Mouse (Mus musculus): ENCODE measurements at regions not wholly inside any gene's neighbourhood (a gene's known extent, or its start where the extent isn't known, plus 50 kb on each side); places are given as distances from the start of the nearest gene placed in this dataset.

GRCm38 (mm10) chr1:35953721-35954120 is 114.5 kb upstream of the Hs6st1 start:
- H3K4me3 ChIP-seq (ENCODE audit: low read length) = no peak overlapping the region
- WGBS = 86% methylated on average over 4 of the region's 4 CpGs
- H3K27ac ChIP-seq (ENCODE audit: low read length) = no peak overlapping the region
- no peaks in the 10 kb centered on the region for H3K9me3 ChIP-seq (ENCODE audit: control insufficient read depth, low read length)
- no peak overlapping the region for H3K4me2 ChIP-seq (ENCODE audit: low read depth, low read length)
- H3K4me1 ChIP-seq (ENCODE audit: control insufficient read depth, insufficient read depth, low read length) = no peaks in the 10 kb centered on the region
- H3K36me3 ChIP-seq (ENCODE audit: control insufficient read depth, insufficient read depth, low read length) = no peaks in the 10 kb centered on the region
- H3K9ac ChIP-seq (ENCODE audit: low read depth, low read length) = no peak overlapping the region
- H3K27me3 ChIP-seq (replicated peaks; ENCODE audit: control insufficient read depth, insufficient read depth, low read length) = no peaks in the 10 kb centered on the region
- ATAC-seq = no peak

- Histone ChIP-seq H3K4me2 (ENCODE audit: low read depth, low read length) (no peak overlapping the region), H3K9me3 (ENCODE audit: control insufficient read depth, low read length) (no peaks in the 10 kb centered on the region), H3K27me3 (replicated peaks; ENCODE audit: control insufficient read depth, insufficient read depth, low read length) (no peaks in the 10 kb centered on the region), H3K27ac (ENCODE audit: low read length) (no peak overlapping the region), H3K9ac (ENCODE audit: low read depth, low read length) (no peak overlapping the region), H3K4me1 (ENCODE audit: control insufficient read depth, insufficient read depth, low read length) (no peaks in the 10 kb centered on the region), H3K36me3 (ENCODE audit: control insufficient read depth, insufficient read depth, low read length) (no peaks in the 10 kb centered on the region), H3K4me3 (ENCODE audit: low read length) (no peak overlapping the region)
- 71% methylated on average over 8 of the region's 8 CpGs for WGBS
- ATAC-seq = no peak
Measured at GRCm38 (mm10) chr1:35957425-35958372, 110.5 kb upstream of the Hs6st1 start.

GRCm38 (mm10) chr1:35959729-35960128 is 108.5 kb upstream of the Hs6st1 start:
- ATAC-seq = no peak
- no peaks in the 10 kb centered on the region for H3K4me1 ChIP-seq (ENCODE audit: control insufficient read depth, insufficient read depth, low read length)
- H3K9me3 ChIP-seq (ENCODE audit: control insufficient read depth, low read length) = no peaks in the 10 kb centered on the region
- no peak overlapping the region for H3K4me2 ChIP-seq (ENCODE audit: low read depth, low read length)
- no peak overlapping the region for H3K27ac ChIP-seq (ENCODE audit: low read length)
- WGBS = 87% methylated on average over 4 of the region's 4 CpGs
- no peaks in the 10 kb centered on the region for H3K36me3 ChIP-seq (ENCODE audit: control insufficient read depth, insufficient read depth, low read length)
- no peaks in the 10 kb centered on the region for H3K27me3 ChIP-seq (replicated peaks; ENCODE audit: control insufficient read depth, insufficient read depth, low read length)
- H3K4me3 ChIP-seq (ENCODE audit: low read length) = no peak overlapping the region
- H3K9ac ChIP-seq (ENCODE audit: low read depth, low read length) = no peak overlapping the region

- no peaks in the 10 kb centered on the region for H3K36me3 ChIP-seq (ENCODE audit: control insufficient read depth, insufficient read depth, low read length)
- H3K4me1 ChIP-seq (ENCODE audit: control insufficient read depth, insufficient read depth, low read length) = no peaks in the 10 kb centered on the region
- H3K9ac ChIP-seq (ENCODE audit: low read depth, low read length) = no peak overlapping the region
- H3K4me3 ChIP-seq (ENCODE audit: low read length) = no peak overlapping the region
- WGBS = 87% methylated on average over 2 of the region's 2 CpGs
- no peak for ATAC-seq
- no peaks in the 10 kb centered on the region; the same call in 1 of the 2 replicates for H3K9me3 ChIP-seq (ENCODE audit: control insufficient read depth, low read length)
- H3K27me3 ChIP-seq (replicated peaks; ENCODE audit: control insufficient read depth, insufficient read depth, low read length) = no peaks in the 10 kb centered on the region
- H3K4me2 ChIP-seq (ENCODE audit: low read depth, low read length) = no peak overlapping the region
- no peak overlapping the region for H3K27ac ChIP-seq (ENCODE audit: low read length)
Measured at GRCm38 (mm10) chr1:35960844-35961243, 107.4 kb upstream of the Hs6st1 start.

GRCm38 (mm10) chr1:35961923-35962322 is 106.3 kb upstream of the Hs6st1 start:
- Histone ChIP-seq H3K4me1 (ENCODE audit: control insufficient read depth, insufficient read depth, low read length) (no peaks in the 10 kb centered on the region), H3K27me3 (replicated peaks; ENCODE audit: control insufficient read depth, insufficient read depth, low read length) (no peaks in the 10 kb centered on the region), H3K4me3 (ENCODE audit: low read length) (no peak overlapping the region), H3K9me3 (ENCODE audit: control insufficient read depth, low read length) (no peaks in the 10 kb centered on the region; the same call in 1 of the 2 replicates), H3K4me2 (ENCODE audit: low read depth, low read length) (no peak overlapping the region), H3K9ac (ENCODE audit: low read depth, low read length) (no peak overlapping the region), H3K27ac (ENCODE audit: low read length) (no peak overlapping the region), H3K36me3 (ENCODE audit: control insufficient read depth, insufficient read depth, low read length) (no peaks in the 10 kb centered on the region)
- whole genome bisulfite sequencing = 85% methylated on average over 6 of the region's 6 CpGs
- ATAC-seq = no peak

- no peak overlapping the region for H3K4me2 ChIP-seq (ENCODE audit: low read depth, low read length)
- H3K27me3 ChIP-seq (replicated peaks; ENCODE audit: control insufficient read depth, insufficient read depth, low read length) = no peaks in the 10 kb centered on the region
- H3K9me3 ChIP-seq (ENCODE audit: control insufficient read depth, low read length) = no peaks in the 10 kb centered on the region; the same call in 1 of the 2 replicates
- no peak for ATAC-seq
- no peak overlapping the region for H3K9ac ChIP-seq (ENCODE audit: low read depth, low read length)
- peaks cover 5% of the 10 kb centered on the region for H3K4me1 ChIP-seq (ENCODE audit: control insufficient read depth, insufficient read depth, low read length)
- H3K4me3 ChIP-seq (ENCODE audit: low read length) = no peak overlapping the region
- no peaks in the 10 kb centered on the region for H3K36me3 ChIP-seq (ENCODE audit: control insufficient read depth, insufficient read depth, low read length)
- H3K27ac ChIP-seq (ENCODE audit: low read length) = no peak overlapping the region
Measured at GRCm38 (mm10) chr1:35968489-35968888, 99.7 kb upstream of the Hs6st1 start.

- no peak overlapping the region for H3K4me3 ChIP-seq (ENCODE audit: low read length)
- no peaks in the 10 kb centered on the region for H3K27me3 ChIP-seq (replicated peaks; ENCODE audit: control insufficient read depth, insufficient read depth, low read length)
- ATAC-seq = no peak
- H3K9ac ChIP-seq (ENCODE audit: low read depth, low read length) = no peak overlapping the region
- no peaks in the 10 kb centered on the region for H3K36me3 ChIP-seq (ENCODE audit: control insufficient read depth, insufficient read depth, low read length)
- no peak overlapping the region for H3K4me2 ChIP-seq (ENCODE audit: low read depth, low read length)
- H3K4me1 ChIP-seq (ENCODE audit: control insufficient read depth, insufficient read depth, low read length) = peaks cover 9% of the 10 kb centered on the region
- WGBS = 65% methylated on average over 7 of the region's 7 CpGs
- H3K27ac ChIP-seq (ENCODE audit: low read length) = no peak overlapping the region
- H3K9me3 ChIP-seq (ENCODE audit: control insufficient read depth, low read length) = no peaks in the 10 kb centered on the region
Measured at GRCm38 (mm10) chr1:35971435-35972189, 96.6 kb upstream of the Hs6st1 start.

- Histone ChIP-seq H3K36me3 (ENCODE audit: control insufficient read depth, insufficient read depth, low read length) (no peaks in the 10 kb centered on the region), H3K4me1 (ENCODE audit: control insufficient read depth, insufficient read depth, low read length) (peaks cover 9% of the 10 kb centered on the region), H3K4me2 (ENCODE audit: low read depth, low read length) (no peak overlapping the region), H3K4me3 (ENCODE audit: low read length) (no peak overlapping the region), H3K27me3 (replicated peaks; ENCODE audit: control insufficient read depth, insufficient read depth, low read length) (no peaks in the 10 kb centered on the region), H3K9ac (ENCODE audit: low read depth, low read length) (no peak overlapping the region), H3K27ac (ENCODE audit: low read length) (no peak overlapping the region), H3K9me3 (ENCODE audit: control insufficient read depth, low read length) (no peaks in the 10 kb centered on the region)
- WGBS = 50% methylated on average over 5 of the region's 5 CpGs
- ATAC-seq = no peak
Measured at GRCm38 (mm10) chr1:35972190-35972584, 96.0 kb upstream of the Hs6st1 start.

- peaks cover 9% of the 10 kb centered on the region for H3K4me1 ChIP-seq (ENCODE audit: control insufficient read depth, insufficient read depth, low read length)
- ATAC-seq = no peak
- no peaks in the 10 kb centered on the region for H3K27me3 ChIP-seq (replicated peaks; ENCODE audit: control insufficient read depth, insufficient read depth, low read length)
- no peak overlapping the region for H3K4me2 ChIP-seq (ENCODE audit: low read depth, low read length)
- H3K9ac ChIP-seq (ENCODE audit: low read depth, low read length) = no peak overlapping the region
- no peaks in the 10 kb centered on the region for H3K9me3 ChIP-seq (ENCODE audit: control insufficient read depth, low read length)
- H3K27ac ChIP-seq (ENCODE audit: low read length) = 0 out of 2 replicates have a peak overlapping the region, but pooled peaks have one; percentile 18
- H3K4me3 ChIP-seq (ENCODE audit: low read length) = no peak overlapping the region
- WGBS = 46% methylated on average over 9 of the region's 9 CpGs
- no peaks in the 10 kb centered on the region for H3K36me3 ChIP-seq (ENCODE audit: control insufficient read depth, insufficient read depth, low read length)
Measured at GRCm38 (mm10) chr1:35973386-35973785, 94.8 kb upstream of the Hs6st1 start.
